Mouse (Mus musculus) MEL (cell line): ENCODE data around the gene Gm14569. TPM values are rescaled to one million over a fixed set of nuclear protein-coding genes. Genes with fewer than 3 reads are reported as not detected.

Source experiments
- DNase-seq: peaks from one replicate; pipeline ENCODE4 v3.0.0; 2011; ENCODE audit warnings: low read depth, low spot score
- H3K27ac ChIP-seq: 2 replicates; pipeline ENCODE4 v1.5.1; 2012; ENCODE audit warnings: low read depth, mild to moderate bottlenecking, control low read depth, low read length, moderate library complexity; ENCODE audit not compliant: control insufficient read depth
- H3K27me3 ChIP-seq, 2 experiments: fragments of 150-350 bp in 1 of 2; sonication (generic) in 1 of 2; 2 replicates each; pipeline ENCODE4 v1.6.1; 2012; ENCODE audit warnings: low read length in 2 of 2, mild to moderate bottlenecking in 2 of 2, improper control_type of control experiment in 1 of 2, moderate library complexity in 1 of 2; ENCODE audit not compliant: insufficient read depth in 2 of 2, control insufficient read depth in 1 of 2
- H3K36me3 ChIP-seq, 2 experiments: 2 replicates each; pipeline ENCODE4 v1.6.1; 2012 to 2014; ENCODE audit warnings: low read length in 2 of 2, improper control_type of control experiment in 1 of 2, inconsistent platforms in 1 of 2, mild to moderate bottlenecking in 1 of 2; ENCODE audit not compliant: insufficient read depth in 2 of 2, control insufficient read depth in 1 of 2
- H3K4me1 ChIP-seq, 2 experiments: fragments of 150-350 bp in 1 of 2; sonication (generic) in 1 of 2; 2 replicates each; pipeline ENCODE4 v1.6.1; 2012; ENCODE audit warnings: low read length in 2 of 2, improper control_type of control experiment in 1 of 2, mild to moderate bottlenecking in 1 of 2; ENCODE audit not compliant: insufficient read depth in 2 of 2, control insufficient read depth in 1 of 2
- H3K4me3 ChIP-seq, 2 experiments: fragments of 150-350 bp in 1 of 2; sonication (generic) in 1 of 2; 2 replicates each; pipeline ENCODE4 v1.5.1; 2012; ENCODE audit warnings: low read depth in 2 of 2, low read length in 2 of 2, mild to moderate bottlenecking in 2 of 2, moderate library complexity in 2 of 2, control low read depth in 1 of 2, improper control_type of control experiment in 1 of 2; ENCODE audit not compliant: control insufficient read depth in 1 of 2, insufficient read depth in 1 of 2
- H3K79me2 ChIP-seq: 2 replicates; pipeline ENCODE4 v1.6.1; 2012; ENCODE audit warnings: mild to moderate bottlenecking, low read length, moderate library complexity; ENCODE audit not compliant: control insufficient read depth, poor library complexity, insufficient read depth
- H3K9ac ChIP-seq: 2 replicates; pipeline ENCODE4 v1.6.1; 2012; ENCODE audit warnings: low read depth, mild to moderate bottlenecking, control low read depth, low read length, moderate library complexity; ENCODE audit not compliant: control insufficient read depth, poor library complexity, severe bottlenecking
- H3K9me3 ChIP-seq: fragments of 150-350 bp; sonication (generic); replicated peaks from 2 replicates; pipeline ENCODE4 v1.6.1; 2012; ENCODE audit warnings: mild to moderate bottlenecking, low read length, improper control_type of control experiment, moderate library complexity; ENCODE audit not compliant: insufficient read depth
- CHD1 ChIP-seq: IDR thresholded peaks from 2 replicates; pipeline ENCODE4 v1.6.1; 2012; ENCODE audit warnings: low read depth, mild to moderate bottlenecking, inconsistent platforms, low read length, improper control_type of control experiment
- ELF1 ChIP-seq: IDR thresholded peaks from 2 replicates; pipeline ENCODE4 v1.6.1; 2014; ENCODE audit warnings: low read depth, mild to moderate bottlenecking, inconsistent platforms, low read length, improper control_type of control experiment, moderate library complexity
- EP300 ChIP-seq, 2 experiments: IDR thresholded peaks; 2 replicates each; pipeline ENCODE4 v1.6.1; 2011; ENCODE audit warnings: improper control_type of control experiment in 2 of 2, low read length in 2 of 2, low read depth in 1 of 2, mild to moderate bottlenecking in 1 of 2
- ETS1 ChIP-seq: IDR thresholded peaks from 2 replicates; pipeline ENCODE4 v1.6.1; 2012; ENCODE audit warnings: low read depth, mild to moderate bottlenecking, inconsistent platforms, low read length, improper control_type of control experiment, moderate library complexity
- GABPA ChIP-seq: IDR thresholded peaks from 2 replicates; pipeline ENCODE4 v1.6.1; 2012; ENCODE audit warnings: low read depth, mild to moderate bottlenecking, inconsistent platforms, low read length, improper control_type of control experiment, moderate library complexity
- GATA1 ChIP-seq: IDR thresholded peaks from 2 replicates; pipeline ENCODE4 v1.6.1; 2011; ENCODE audit warnings: low read depth, low read length, improper control_type of control experiment
- KAT2A ChIP-seq: conservative IDR thresholded peaks from 2 replicates; pipeline ENCODE4 v1.6.1; 2012; ENCODE audit warnings: low read depth, low read length, improper control_type of control experiment, inconsistent platforms
- MAX ChIP-seq: IDR thresholded peaks from 2 replicates; pipeline ENCODE4 v1.6.1; 2011; ENCODE audit warnings: low read length, improper control_type of control experiment
- MAZ ChIP-seq: IDR thresholded peaks from 2 replicates; pipeline ENCODE4 v1.6.1; 2012; ENCODE audit warnings: low read depth, mild to moderate bottlenecking, inconsistent platforms, low read length, improper control_type of control experiment
- MEF2A ChIP-seq: IDR thresholded peaks from 2 replicates; pipeline ENCODE4 v1.6.1; 2014; ENCODE audit warnings: low read depth, mild to moderate bottlenecking, inconsistent platforms, low read length, improper control_type of control experiment; ENCODE audit not compliant: poor library complexity, insufficient replicate concordance, severe bottlenecking; ENCODE audit errors: extremely low read depth
- MXI1 ChIP-seq: IDR thresholded peaks from 2 replicates; pipeline ENCODE4 v1.6.1; 2011; ENCODE audit warnings: mild to moderate bottlenecking, low read depth, low read length, improper control_type of control experiment
- MYB ChIP-seq: IDR thresholded peaks from 2 replicates; pipeline ENCODE4 v1.6.1; 2011; ENCODE audit warnings: mild to moderate bottlenecking, low read depth, low read length, improper control_type of control experiment
- MYC ChIP-seq: IDR thresholded peaks from 2 replicates; pipeline ENCODE4 v1.6.1; 2011; ENCODE audit warnings: low read depth, mild to moderate bottlenecking, low read length, improper control_type of control experiment, moderate library complexity
- NELFE ChIP-seq: IDR thresholded peaks from 2 replicates; pipeline ENCODE4 v1.6.1; 2011; ENCODE audit warnings: low read depth, low read length, improper control_type of control experiment
- NRF1 ChIP-seq: IDR thresholded peaks from 2 replicates; pipeline ENCODE4 v1.6.1; 2014; ENCODE audit warnings: low read depth, mild to moderate bottlenecking, inconsistent platforms, low read length, improper control_type of control experiment, moderate library complexity; ENCODE audit not compliant: poor library complexity, insufficient read depth, severe bottlenecking
- POLR2A ChIP-seq, 2 experiments: IDR thresholded peaks; 2 replicates each; pipeline ENCODE4 v1.6.1; 2011 to 2012; ENCODE audit warnings: low read length in 2 of 2, mild to moderate bottlenecking in 2 of 2, control low read depth in 1 of 2, improper control_type of control experiment in 1 of 2, low read depth in 1 of 2, moderate library complexity in 1 of 2; ENCODE audit not compliant: control insufficient read depth in 1 of 2, insufficient read depth in 1 of 2, poor library complexity in 1 of 2
- RAD21 ChIP-seq: IDR thresholded peaks from 2 replicates; pipeline ENCODE4 v1.6.1; 2011; ENCODE audit warnings: mild to moderate bottlenecking, low read depth, low read length, improper control_type of control experiment
- RCOR1 ChIP-seq: IDR thresholded peaks from 2 replicates; pipeline ENCODE4 v1.6.1; 2012; ENCODE audit warnings: low read depth, mild to moderate bottlenecking, inconsistent platforms, low read length, improper control_type of control experiment
- SIN3A ChIP-seq: IDR thresholded peaks from 2 replicates; pipeline ENCODE4 v1.6.1; 2012; ENCODE audit warnings: low read length, improper control_type of control experiment, inconsistent platforms
- TBP ChIP-seq: IDR thresholded peaks from 2 replicates; pipeline ENCODE4 v1.8.0; 2011; ENCODE audit warnings: low read depth, low read length, improper control_type of control experiment
- UBTF ChIP-seq: IDR thresholded peaks from 2 replicates; pipeline ENCODE4 v1.6.1; 2012; ENCODE audit warnings: low read depth, mild to moderate bottlenecking, inconsistent platforms, low read length, improper control_type of control experiment, moderate library complexity, borderline replicate concordance; ENCODE audit not compliant: insufficient read depth
- USF1 ChIP-seq: IDR thresholded peaks from 2 replicates; pipeline ENCODE4 v1.6.1; 2014; ENCODE audit warnings: low read depth, mild to moderate bottlenecking, inconsistent platforms, low read length, improper control_type of control experiment, moderate library complexity
- USF2 ChIP-seq, 2 experiments: IDR thresholded peaks; 2 replicates each; pipeline ENCODE4 v1.6.1; 2011 to 2012; ENCODE audit warnings: improper control_type of control experiment in 2 of 2, low read length in 2 of 2, borderline replicate concordance in 1 of 2, inconsistent platforms in 1 of 2, low read depth in 1 of 2, mild to moderate bottlenecking in 1 of 2; ENCODE audit not compliant: insufficient read depth in 1 of 2
- ZKSCAN1 ChIP-seq: IDR thresholded peaks from 2 replicates; pipeline ENCODE4 v1.6.1; 2012; ENCODE audit warnings: low read depth, mild to moderate bottlenecking, inconsistent platforms, low read length, improper control_type of control experiment, moderate library complexity
- ZMIZ1 ChIP-seq: IDR thresholded peaks from 2 replicates; pipeline ENCODE4 v1.6.1; 2012; ENCODE audit warnings: low read depth, mild to moderate bottlenecking, inconsistent platforms, low read length, improper control_type of control experiment, moderate library complexity
- ZNF384 ChIP-seq: IDR thresholded peaks from 2 replicates; pipeline ENCODE4 v1.6.1; 2012; ENCODE audit warnings: low read depth, mild to moderate bottlenecking, inconsistent platforms, low read length, improper control_type of control experiment
- polyA plus RNA-seq, 2 experiments: library from polyadenylated mRNA; stranded (reverse) in 1 of 2; unstranded in 1 of 2; fragments of >175 nt in 1 of 2; fragments of >200 nt in 1 of 2; gene quantifications; 2 replicates each; pipeline versions ENCODE4 v1.2.1 to v1.2.4; 2012; ENCODE audit warnings: low replicate concordance in 2 of 2, low read depth in 1 of 2; ENCODE audit not compliant: insufficient read length in 2 of 2, insufficient read depth in 1 of 2, missing spikeins in 1 of 2
- total RNA-seq: library from RNA; depleted of rRNA; stranded (reverse); fragments of 300-350 nt; gene quantifications from 2 replicates; pipeline ENCODE4 v1.2.3, GENCODE M21; 2012

The Gm14569 gene
- total and polyA plus RNA-seq, 3 experiments, result 0.01 TPM; not detected in 2

DNA sequence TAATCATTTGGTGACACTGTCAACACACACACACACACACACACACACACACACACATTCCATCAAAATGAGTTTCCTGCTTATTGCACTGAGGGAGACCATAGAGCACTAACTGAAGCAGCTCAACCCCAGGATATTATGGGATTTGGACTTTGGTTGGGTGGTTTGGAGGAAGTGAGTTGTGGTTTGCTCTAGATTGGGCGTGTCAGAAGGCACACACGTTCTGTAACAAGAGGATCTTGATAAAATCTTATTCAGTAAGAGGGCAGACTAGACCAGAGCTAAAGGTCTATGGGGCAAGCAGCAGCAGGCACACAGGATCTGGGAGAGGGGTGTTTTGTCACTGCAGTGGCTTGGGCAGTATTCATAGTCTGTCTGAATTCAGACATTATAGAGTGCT is 101.1 kb downstream of the Gm14569 start:
- TF ChIP-seq NELFE (no peak), POLR2A (IDR thresholded peaks at IDR 0.05; ENCODE audit: control insufficient read depth in 1 of 2, insufficient read depth in 1 of 2, low read depth in 1 of 2, low read length in 2 of 2, poor library complexity in 1 of 2) (no peak), MXI1 (no peak), KAT2A (no peak), MAX (no peak), USF1 (no peak), SIN3A (no peak), ZNF384 (no peak), ZKSCAN1 (no peak), EP300 (IDR thresholded peaks at IDR 0.05; ENCODE audit: low read depth in 1 of 2, low read length in 2 of 2) (no peak), RCOR1 (no peak), MEF2A (no peak), NRF1 (no peak), GATA1 (no peak), ETS1 (no peak), TBP (no peak), MAZ (no peak), MYB (no peak), ZMIZ1 (no peak)
- no peaks in the 10 kb centered on the region for H3K4me1 ChIP-seq
- H3K9me3 ChIP-seq, result no peaks in the 10 kb centered on the region
- H3K27me3 ChIP-seq, result no peaks in the 10 kb centered on the region
- H3K27ac ChIP-seq, result no peak overlapping the region
- no peaks in the 10 kb centered on the region for H3K36me3 ChIP-seq
- no peak for DNase-seq
- no peaks in the 10 kb centered on the region for H3K79me2 ChIP-seq
- no peak overlapping the region for H3K9ac ChIP-seq
- no peak overlapping the region for H3K4me3 ChIP-seq

DNA sequence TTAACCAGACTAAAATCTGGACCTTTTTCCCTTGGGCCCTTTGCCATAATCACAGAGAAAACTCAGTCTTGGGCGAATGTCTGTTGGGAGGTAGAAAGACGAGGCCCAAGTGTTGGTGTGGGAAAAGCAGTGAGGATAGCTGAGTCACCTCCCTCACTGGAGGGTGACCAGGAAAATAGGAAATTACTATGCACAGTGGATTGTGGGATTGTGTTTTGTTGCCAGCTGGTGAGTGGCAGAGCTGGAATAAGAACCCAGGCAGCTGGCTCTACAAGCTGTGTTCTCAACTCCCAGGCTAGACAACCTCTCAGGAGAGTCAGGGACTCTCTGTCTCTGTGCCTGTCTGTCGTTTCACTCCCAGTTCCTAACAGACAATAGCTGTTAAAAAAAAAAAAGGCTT is 101.7 kb downstream of the Gm14569 start:
- Histone ChIP-seq H3K9ac (no peak overlapping the region), H3K27me3 (no peaks in the 10 kb centered on the region), H3K27ac (no peak overlapping the region), H3K36me3 (no peaks in the 10 kb centered on the region), H3K9me3 (no peaks in the 10 kb centered on the region), H3K79me2 (no peaks in the 10 kb centered on the region), H3K4me3 (no peak overlapping the region)
- TF ChIP-seq CHD1 (no peak), RAD21 (no peak), TBP (no peak), ETS1 (no peak), ELF1 (no peak), USF2 (IDR thresholded peaks at IDR 0.05; ENCODE audit: borderline replicate concordance in 1 of 2, insufficient read depth in 1 of 2, low read depth in 1 of 2, low read length in 2 of 2) (no peak), GATA1 (no peak), UBTF (no peak), ZNF384 (no peak), MAZ (no peak), GABPA (no peak), MYC (no peak)
- TF ChIP-seq, all 39 proteins: peak for 0
- no peaks in the 10 kb centered on the region for H3K4me1 ChIP-seq
- DNase-seq, result no peak
